Mouse (Mus musculus): ENCODE measurements at regions not wholly inside any gene's neighbourhood (a gene's known extent, or its start where the extent isn't known, plus 50 kb on each side); places are given as distances from the start of the nearest gene placed in this dataset.
"Not testable (repeated sequence)": the region's sequence is repeated elsewhere in the genome, so short reads cannot be mapped to it uniquely, and the experiment has no call there.

GRCm38 (mm10) chr5:148820476-148820875 lies 108.6 kb downstream of the Katnal1 start:
- DNase-seq (ENCODE audit: low spot score in 2 of 2), result no peak

GRCm38 (mm10) chr5:148819423-148819822 lies 109.7 kb downstream of the Katnal1 start:
- DNase-seq (ENCODE audit: low spot score in 2 of 2), result no peak

- no peak for DNase-seq (ENCODE audit: low spot score in 2 of 2)
Observed at GRCm38 (mm10) chr5:148818746-148819145, 110.4 kb downstream of the Katnal1 start.

- DNase-seq (ENCODE audit: low spot score in 2 of 2), result no peak
Observed at GRCm38 (mm10) chr5:148812840-148813239, 116.3 kb downstream of the Katnal1 start.

GRCm38 (mm10) chr5:148812016-148812415 lies 117.1 kb downstream of the Katnal1 start:
- peak in 1 of 2 experiments; percentile 71 for DNase-seq (ENCODE audit: low spot score in 2 of 2)

GRCm38 (mm10) chr5:148809485-148809884 lies 119.6 kb downstream of the Katnal1 start:
- no peak for DNase-seq (ENCODE audit: low spot score in 2 of 2)

GRCm38 (mm10) chr5:148809055-148809454 lies 120.1 kb downstream of the Katnal1 start:
- DNase-seq (ENCODE audit: low spot score in 2 of 2), result no peak

GRCm38 (mm10) chr5:148808426-148808825 lies 120.7 kb downstream of the Katnal1 start:
- peak; percentile 52 to 68 for DNase-seq (ENCODE audit: low spot score in 2 of 2)

GRCm38 (mm10) chr5:148807612-148808011 lies 121.5 kb downstream of the Katnal1 start:
- no peak for DNase-seq (ENCODE audit: low spot score in 2 of 2)

GRCm38 (mm10) chr5:148805030-148805429 lies 124.1 kb downstream of the Katnal1 start:
- no peak for DNase-seq (ENCODE audit: low spot score in 2 of 2)

GRCm38 (mm10) chr5:148803772-148804171 lies 125.3 kb downstream of the Katnal1 start:
- no peak for DNase-seq (ENCODE audit: low spot score in 2 of 2)

- DNase-seq (ENCODE audit: low spot score in 2 of 2), result no peak
Observed at GRCm38 (mm10) chr5:148802720-148803119, 126.4 kb downstream of the Katnal1 start.

- no peak for DNase-seq (ENCODE audit: low spot score in 2 of 2)
Observed at GRCm38 (mm10) chr5:148798541-148798940, 130.6 kb downstream of the Katnal1 start.

- no peak for DNase-seq (ENCODE audit: low spot score in 2 of 2)
Observed at GRCm38 (mm10) chr5:148796072-148796471, 133.0 kb downstream of the Katnal1 start.

GRCm38 (mm10) chr5:148794465-148794864 lies 134.7 kb downstream of the Katnal1 start:
- DNase-seq (ENCODE audit: low spot score in 2 of 2), result peak; percentile 59 to 77

GRCm38 (mm10) chr5:148792736-148793440 lies 136.2 kb downstream of the Katnal1 start:
- peak; percentile 78 to 92 for DNase-seq (ENCODE audit: low spot score in 2 of 2)

GRCm38 (mm10) chr5:148791651-148792050 lies 137.5 kb downstream of the Katnal1 start:
- no peak for DNase-seq (ENCODE audit: low spot score in 2 of 2)

- not testable (repeated sequence) for DNase-seq (ENCODE audit: low spot score in 2 of 2)
Observed at GRCm38 (mm10) chr5:148790343-148790742, 138.8 kb downstream of the Katnal1 start.

- no peak for DNase-seq (ENCODE audit: low spot score in 2 of 2)
Observed at GRCm38 (mm10) chr5:148789823-148790222, 139.3 kb downstream of the Katnal1 start.

GRCm38 (mm10) chr5:148789147-148789566 lies 140.0 kb downstream of the Katnal1 start:
- DNase-seq (ENCODE audit: low spot score in 2 of 2), result no peak

GRCm38 (mm10) chr5:148788690-148789089 lies 140.4 kb downstream of the Katnal1 start:
- no peak for DNase-seq (ENCODE audit: low spot score in 2 of 2)

- no peak for DNase-seq (ENCODE audit: low spot score in 2 of 2)
Observed at GRCm38 (mm10) chr5:148787270-148787669, 141.8 kb downstream of the Katnal1 start.

- DNase-seq (ENCODE audit: low spot score in 2 of 2), result not testable (repeated sequence)
Observed at GRCm38 (mm10) chr5:148781076-148781475, 148.0 kb downstream of the Katnal1 start.
